Mouse (Mus musculus) ES-CJ7 (cell line): ENCODE data around the gene Klhl3.
"Not testable (repeated sequence)": the region's sequence is repeated elsewhere in the genome, so short reads cannot be mapped to it uniquely, and the experiment has no call there.

Source experiments
- DNase-seq: peaks from one replicate; pipeline ENCODE4 v3.0.0; 2011; ENCODE audit warnings: low read depth, low spot score

Gene Klhl3

DNA sequence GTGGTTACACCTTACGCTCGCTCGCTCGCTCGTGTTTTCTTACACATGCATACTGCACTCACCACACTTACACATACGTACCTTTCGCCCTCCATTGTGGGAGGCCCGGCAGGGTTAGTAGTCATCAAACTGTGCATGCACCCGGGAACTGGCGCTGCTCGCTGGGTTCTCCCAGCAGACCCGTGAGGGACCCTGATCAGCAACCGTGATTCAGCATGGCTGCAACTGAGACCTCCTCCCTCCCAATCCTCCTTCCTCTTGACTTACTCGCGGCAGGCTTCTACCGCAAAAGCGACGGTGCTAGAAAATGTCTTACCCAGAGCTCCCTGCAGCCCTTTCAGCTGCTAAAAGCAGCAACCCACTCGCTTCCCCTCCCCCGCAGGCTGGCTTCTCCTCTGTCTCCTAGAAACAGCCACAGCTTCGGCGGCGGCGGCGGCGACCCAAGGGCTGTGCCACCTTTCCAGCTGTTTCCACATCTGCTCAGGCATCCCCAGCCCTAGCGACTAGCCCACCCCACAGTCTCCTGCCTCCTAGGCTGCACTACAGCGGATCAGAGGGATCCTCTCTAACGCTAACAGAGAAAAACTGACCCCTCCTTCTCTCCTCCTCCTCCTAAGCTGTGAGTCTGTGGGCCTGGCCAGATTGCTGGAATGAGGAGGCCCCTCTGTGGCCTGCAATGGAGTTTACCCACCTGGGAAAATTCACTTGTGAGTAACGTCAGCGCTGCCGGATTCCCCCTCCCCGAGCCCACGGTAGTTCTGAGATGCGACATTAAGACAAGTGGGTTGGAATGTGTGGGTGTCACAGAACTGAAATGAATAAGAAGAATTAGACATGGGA, at the start of gene Klhl3:
TSS of gene Klhl3 (minus strand) at position 532 of the 840 bp plus-strand sequence.
- DNase-seq: peak; percentile 57

DNA sequence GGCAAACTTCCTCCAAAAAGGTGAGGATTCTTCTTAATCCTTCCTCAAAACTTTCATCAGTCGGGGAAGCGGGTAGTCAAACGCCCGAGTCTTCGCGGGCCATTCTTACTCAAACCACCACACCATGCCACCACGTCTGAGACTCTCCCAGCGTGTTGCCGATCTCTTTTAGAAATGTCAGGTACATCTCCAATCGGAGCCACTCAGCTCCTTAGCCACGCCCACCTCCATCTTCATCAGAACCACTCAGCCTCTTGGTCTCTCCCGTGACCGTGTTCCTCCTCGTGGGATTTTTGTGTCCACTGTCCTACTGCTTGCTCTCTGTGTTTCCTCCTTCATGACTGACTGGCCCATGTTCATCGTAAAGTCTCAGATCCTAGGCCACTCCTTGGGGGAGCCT, 47.4 kb upstream of the Klhl3 start:
- no peak for DNase-seq

DNA sequence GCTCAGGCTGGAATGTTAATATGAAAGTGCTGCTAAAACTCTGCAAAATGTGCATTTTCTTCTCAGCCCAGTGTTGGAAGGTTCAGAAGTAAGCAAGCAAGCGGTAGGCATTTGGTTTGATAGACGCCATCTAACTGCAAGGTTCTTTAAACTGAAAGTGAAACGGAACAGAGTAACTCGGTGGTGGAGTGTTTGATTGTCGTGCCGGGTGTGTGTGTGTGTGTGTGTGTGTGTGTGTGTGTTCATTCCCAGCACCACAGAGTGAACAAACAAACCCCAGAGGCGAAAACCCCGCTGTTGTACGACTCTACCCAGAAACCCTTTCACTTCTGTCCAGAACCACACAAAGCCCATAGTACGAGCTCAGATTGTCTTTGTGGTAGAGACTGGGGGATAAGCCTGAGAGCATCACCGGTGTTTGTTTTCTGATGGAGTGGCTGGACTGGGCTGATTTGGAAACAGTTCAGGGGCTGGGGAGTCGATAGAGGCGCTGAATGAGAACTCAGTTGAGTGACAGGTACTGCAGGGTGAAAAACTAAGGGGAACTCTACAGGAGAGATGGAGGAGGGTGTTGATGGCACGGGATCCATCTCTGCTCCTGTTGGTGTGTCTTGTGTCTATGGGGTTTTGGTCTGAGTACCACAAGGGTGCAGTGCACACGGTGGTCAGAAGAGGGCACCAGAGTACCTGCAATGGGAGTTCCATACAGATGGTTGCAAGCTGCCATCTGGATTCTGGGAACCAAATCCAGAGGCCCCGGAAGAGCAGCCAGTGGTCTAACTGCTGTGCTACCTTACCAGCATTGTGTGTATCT, 44.9 kb upstream of the Klhl3 start:
- DNase-seq: peak; percentile 96

DNA sequence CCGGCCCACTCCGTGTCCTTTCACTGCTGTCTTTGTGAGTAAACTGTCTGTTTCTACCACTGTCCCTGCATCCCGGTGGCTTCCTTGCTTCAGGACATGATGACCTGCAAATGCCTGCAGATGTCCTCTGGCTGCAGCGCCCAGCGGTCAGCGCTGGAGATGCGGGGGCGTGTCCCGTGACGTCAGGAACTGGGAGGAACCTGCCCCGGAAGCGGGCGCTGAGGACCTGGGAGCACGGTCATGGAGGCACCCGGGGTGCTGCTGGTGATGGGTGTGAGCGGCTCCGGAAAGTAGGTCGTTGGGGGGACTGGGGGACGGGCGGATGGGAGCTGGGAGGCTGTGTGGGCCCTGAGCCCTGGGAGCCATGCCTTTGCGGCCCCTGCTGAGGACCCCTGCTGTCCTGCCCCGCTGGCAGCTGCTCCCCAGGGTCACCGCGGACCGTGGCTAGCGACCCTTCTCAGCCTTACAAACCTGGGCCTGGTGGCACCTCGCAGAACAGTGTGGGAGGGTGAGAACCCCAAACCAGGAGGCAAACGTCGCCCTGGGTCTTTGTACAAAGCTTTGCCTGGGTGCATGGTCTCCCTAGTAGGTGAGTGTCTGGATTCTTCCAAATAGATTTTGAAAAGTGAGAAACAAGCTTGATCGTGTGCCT, 44.2 kb upstream of the Klhl3 start, which contains the start of gene Idnk:
TSS of gene Idnk (plus strand) at position 203 of the 652 bp plus-strand sequence.
- DNase-seq: peak; percentile 57

DNA sequence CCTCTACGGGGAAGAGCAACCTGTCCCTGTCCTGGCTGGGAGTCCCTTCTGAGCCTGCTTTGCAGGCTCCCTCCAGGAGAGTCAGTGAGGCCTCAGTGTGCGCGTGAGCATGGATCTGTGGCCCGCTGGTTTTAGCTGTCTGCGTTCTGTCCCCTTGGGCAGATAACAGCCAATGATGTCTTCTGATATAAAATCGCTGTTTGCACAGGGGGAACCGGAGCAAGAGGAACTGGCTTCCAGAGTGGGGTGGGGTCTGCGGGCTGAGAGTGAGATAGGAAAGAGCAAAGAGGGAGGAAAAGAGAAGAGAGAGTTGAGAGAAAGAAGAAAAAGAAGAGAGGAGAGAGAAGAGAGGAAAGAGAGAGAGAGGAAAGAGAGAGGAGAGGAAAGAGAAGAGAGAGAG, 43.6 kb upstream of the Klhl3 start:
- no peak for DNase-seq

DNA sequence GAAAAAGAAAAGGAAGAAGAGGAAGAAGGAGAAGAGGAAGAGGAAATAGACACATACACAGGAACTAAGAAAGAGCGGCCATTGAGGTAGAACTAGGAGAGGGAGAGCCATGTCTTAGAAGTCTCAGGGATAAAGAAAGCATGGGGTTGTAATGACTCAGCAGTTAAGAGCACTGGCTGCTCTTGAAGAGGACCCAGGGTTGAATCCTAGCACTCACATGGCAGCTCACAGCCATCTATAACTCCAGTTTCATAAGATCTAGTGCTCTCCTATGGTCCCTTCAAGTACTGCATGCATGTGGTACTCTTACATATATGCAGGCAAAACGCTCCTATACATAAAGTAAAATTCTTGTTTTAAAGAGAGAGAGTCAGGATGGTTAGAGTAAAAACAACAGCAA, 42.6 kb upstream of the Klhl3 start:
- DNase-seq: no peak

DNA sequence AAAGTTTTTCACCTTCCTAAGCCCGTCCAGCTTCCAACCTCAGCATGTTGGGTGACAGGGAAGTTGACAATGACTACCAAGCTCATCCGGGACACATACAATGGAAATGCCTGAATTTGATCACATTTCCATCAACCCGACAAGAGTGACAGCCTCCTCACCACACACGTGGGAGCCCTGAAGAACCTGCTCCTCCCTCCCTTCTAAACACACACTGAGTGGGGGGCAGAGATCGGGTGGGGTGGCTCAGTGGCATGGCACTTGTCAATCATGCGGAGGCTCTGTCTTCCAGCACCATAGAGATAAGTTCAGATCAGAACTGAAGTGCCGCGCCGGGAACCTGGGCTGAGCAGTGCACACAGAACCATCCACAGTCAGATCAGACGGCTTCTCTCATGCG, 37.0 kb upstream of the Klhl3 start:
- DNase-seq: no peak

DNA sequence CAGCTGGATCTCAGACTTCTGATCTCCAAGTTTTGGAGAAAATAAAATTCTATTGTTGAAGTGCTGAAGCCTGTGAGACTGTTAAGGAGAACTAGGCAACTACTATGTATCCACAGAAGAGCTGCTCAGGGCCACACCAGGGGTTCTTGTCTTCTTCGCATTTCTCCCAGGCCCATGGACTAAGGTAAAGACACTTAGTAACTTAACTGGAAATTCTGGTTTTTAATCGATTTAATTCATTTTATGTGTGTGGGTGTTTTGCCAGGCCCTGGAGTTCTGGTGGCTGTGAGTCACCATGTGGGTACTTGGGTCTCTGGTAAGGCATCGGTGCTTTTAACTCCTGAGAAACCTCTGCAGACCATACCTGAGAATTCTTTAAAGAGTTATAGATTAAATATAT, 36.2 kb upstream of the Klhl3 start:
- DNase-seq: no peak

DNA sequence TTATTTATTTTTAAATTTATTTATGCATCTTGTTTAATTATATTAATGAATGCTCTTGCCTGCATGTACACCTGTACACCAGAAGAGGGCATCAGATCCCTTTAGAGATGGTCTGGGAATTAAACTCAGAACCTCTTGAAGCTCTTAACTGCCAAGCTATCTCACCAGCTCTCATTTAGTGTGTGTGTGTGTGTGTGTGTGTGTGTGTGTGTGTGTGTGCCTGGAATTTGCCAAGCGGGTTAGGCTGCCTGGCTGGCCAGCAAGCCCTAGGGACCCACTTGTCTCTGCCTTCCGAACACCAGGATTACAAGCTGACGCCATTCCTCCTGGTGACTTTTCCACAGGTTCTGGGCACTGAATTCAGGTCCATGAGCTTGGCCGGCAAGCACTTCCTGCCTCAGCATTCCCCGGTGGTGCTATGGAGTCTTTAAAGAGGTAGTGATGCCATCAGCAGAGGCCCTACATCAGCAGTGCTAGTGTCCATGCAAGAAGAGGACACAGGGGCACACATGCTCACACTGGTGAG, 35.7 kb upstream of the Klhl3 start:
- DNase-seq: peak; percentile 51

DNA sequence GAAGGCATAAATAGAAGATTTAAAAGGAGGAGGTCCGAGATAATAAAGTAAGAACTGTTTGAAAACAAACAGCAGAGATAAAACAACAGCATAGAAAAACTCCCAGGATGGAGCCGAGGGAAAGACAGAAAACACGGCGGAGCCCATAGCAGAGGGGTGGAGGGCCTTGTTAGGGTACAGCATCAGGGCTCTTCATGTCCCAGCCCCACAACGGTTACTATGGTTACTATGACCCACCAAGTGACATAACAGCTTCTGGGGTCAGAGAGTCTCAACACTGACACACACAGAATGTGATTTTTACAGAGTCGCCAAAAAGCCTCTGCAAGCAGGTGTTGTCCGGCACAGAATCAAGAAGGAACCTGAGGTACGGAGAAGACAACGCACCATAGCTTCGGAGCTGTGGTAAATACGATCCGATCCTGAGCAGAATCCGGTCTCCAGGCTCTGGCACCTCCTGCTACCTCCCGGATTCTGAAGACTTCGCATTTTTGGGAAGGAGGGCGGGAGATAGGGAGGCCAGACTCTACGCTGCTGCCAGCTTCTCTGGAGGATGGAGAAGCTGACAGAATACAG, 35.0 kb upstream of the Klhl3 start:
- peak; percentile 84 for DNase-seq

DNA sequence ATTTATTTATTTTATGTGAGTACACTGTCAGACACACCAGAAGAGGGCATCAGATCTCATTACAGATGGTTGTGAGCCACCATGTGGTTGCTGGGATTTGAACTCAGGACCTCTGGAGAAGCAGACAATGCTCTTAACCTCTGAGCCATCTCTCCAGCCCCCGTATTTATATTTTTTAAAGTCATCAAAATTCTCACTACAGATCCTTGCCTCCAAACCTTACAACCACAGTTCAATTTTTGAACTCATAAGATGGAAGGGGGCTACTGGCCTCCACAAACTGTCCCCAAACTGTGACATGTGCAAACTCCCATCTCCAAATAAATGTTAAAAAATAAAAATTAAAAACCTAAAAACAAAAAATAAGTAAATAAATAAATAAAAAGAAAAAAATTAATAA, 34.4 kb upstream of the Klhl3 start:
- DNase-seq: no peak

DNA sequence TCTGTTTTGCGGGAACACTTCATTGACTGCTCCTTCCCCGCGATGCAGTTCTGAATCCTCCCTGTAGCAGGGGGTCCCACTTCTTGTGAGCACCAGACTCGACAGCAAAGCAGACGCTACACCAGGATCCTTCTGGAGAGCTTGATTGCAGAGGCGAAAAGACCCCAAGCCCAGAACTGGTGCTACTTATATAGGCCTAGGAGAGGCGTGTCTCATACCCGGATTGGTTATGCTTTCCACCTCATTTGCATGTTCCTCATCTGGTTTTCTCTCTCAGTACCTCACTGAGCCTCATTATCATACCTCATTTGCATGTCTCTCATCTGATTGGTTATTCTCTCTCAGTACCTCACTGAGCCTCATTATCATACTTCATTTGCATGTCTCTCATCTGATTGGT, 33.2 kb upstream of the Klhl3 start:
- not testable (repeated sequence) for DNase-seq

DNA sequence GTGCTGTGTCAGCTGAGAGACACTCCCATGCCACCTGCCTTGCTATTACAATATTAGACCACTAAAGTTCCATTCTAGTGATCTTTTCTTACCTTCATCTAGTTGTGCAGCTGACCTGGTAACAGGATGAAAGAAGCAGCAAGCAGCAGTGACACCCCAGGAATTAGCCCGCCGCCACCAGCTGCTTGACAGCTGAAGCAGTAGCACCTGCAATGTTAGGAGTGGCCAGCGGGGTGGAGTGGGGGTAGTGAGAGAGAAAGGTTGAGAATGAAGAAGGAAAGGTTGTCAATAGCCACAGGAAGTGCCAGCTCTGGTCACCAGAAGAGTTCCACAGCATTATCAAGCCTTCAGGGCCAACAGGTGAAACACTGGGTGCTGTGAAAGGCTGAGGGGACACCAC, 18.3 kb upstream of the Klhl3 start:
- DNase-seq: peak; percentile 43

DNA sequence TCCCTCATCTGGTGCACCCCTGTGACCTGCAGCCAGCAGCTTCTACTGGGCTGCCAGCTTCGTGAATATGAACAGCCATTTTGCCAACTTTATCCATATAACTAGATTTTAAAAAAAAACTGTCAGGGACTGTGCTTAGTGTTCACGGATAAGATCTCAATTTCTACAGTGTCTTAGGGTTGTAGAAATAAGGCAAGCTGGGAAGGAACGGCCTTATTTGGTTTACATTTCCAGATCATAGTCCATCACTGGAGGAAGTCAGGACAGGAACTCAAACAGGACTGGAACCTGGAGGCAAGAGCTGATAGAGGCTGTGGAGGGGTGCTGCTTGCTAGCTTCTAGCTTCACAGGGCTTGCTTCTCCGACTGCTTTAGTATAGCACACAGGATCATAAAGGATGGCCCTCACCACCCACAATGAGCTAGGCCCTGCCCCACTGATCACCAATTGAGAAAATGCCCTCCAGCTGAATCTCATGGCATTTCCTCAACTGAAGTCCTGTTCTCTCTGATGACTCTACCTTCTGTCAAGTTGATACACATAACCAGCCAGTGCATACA, 16.4 kb upstream of the Klhl3 start:
- DNase-seq: peak; percentile 29

DNA sequence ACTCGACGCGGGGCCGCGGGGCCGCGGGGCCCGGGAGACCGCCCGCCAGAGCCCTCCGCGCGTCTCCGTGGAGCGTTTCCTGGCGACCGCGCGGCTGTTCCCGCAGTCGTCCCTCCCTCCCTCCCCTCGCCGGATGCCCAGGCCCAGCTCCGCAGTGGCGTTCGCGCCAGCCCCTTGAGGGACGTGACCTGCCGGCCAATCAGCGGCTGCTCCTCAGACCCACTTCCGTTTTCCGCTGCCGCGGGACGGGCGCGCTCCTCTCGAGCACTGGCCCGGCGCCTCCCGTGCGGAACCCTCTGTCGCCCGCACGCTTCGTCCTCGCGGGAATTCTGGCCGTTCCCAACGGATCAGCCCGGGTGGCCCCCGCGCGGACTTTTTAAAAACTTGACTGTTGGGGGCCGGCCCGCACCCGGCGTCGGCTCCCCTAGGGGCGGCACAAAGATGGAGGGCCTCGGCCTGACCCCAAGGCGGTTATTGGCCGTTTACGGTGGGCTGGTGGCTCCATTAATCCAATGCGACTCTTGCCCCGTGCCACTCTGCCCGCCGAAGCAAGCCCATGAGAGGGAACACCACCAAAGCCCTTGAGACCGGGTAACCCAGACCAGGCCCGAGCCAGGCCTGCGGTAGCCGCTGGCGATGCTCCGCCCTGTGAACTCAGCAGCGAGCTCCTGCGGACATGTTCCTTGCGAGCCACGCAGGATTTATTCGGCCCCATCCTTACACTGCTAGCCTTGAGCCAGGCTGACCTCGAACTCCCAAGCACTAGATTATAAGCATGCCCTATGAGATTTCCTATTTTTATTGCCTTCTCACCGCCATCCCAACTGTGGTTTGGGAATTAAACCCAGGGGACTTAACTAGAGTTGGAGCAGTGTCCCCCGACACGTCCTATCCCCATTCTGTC, 15.6 kb upstream of the Klhl3 start:
- peak; percentile 95 for DNase-seq

DNA sequence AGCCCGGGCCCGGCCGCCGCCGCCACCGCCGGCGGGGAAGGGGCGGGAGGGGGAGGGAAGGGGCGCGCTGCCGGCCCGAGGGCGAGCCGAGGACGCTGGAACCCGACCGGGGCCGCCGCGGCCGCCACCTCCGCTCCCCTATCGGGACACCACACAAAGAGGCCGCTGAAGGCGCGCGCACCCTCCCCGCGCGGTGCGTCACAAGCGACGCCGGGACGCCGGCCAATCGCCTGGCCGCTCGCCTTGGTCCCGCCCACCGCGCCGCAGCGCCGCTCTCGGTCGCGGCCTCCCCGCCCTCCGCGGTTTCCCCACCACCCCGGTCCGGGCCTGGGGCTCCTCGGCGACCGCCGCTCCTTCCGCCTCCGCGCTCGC, 15.0 kb upstream of the Klhl3 start, which contains the start of gene Hnrnpa0:
TSS of gene Hnrnpa0 (minus strand) at position 161 of the 372 bp plus-strand sequence.
- DNase-seq: peak; percentile 92

DNA sequence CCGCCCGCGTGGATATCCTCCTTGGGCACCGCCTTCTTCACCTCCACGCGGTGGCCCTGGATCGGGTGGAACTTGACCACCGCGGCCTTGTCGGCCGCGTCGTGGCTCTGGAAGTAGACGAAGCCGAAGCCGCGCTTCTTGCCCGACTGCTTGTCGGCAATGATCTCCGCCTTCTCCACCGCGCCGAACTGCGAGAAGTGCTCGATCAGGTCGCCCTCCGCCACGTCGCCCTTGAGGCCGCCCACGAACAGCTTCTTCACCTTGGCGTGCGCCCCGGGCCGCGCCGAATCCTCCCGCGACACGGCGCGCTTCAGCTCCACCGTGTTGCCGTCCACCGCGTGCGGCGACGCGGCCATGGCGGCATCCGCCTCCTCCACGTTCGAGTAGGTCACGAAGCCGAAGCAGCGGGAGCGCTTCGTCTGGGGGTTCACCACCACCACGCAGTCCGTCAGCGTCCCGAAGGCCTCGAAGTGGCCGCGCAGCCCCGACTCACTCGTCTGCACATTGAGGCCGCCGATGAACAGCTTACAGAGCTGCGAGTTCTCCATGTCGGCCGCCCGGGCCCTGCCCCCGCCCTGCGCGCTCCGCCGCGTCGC, 14.5 kb upstream of the Klhl3 start:
- DNase-seq: peak; percentile 33

DNA sequence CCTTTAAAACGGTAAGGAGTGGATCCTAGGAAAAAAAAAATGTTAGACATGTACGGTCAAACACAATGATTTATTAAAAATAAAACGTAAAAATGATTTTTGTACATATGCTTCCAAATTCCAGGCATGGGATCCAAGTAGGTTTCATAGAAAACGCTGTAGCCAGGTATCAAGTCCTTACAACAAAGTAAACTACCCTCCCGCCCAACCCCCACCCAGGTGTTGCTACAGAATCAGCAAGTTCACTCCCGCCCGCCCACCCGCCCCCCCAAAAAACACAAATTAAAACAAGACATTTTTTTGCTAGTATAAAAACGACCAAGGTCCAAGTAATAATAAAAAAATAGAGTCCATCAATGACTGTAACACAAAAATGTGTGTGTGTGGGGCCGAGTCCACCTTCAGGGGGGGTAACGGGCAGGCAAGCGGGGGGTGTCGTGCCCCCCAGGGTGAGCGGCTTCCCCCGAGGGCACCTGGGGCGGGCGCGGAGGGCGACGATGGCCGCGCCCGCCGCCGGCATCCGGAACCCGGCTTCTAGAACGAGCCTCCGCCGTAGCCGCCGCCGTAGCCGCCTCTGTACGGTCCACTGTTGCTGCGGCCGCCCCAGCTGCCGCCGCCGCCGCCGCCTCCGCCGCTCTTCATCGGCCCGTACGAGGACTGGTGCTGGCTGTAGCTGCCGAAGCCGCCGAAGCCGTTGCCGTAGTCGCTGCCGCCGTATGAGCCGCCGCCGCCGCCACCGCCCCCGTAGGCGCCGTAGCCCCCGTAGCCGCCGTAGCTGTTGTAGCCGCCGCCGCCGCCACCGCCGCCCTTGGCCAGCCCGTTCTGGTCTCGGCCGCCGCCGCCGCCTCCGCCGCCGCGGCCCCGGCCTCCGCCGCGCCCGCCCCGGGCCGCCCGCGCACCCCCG, 13.7 kb upstream of the Klhl3 start:
- DNase-seq: peak; percentile 34

DNA sequence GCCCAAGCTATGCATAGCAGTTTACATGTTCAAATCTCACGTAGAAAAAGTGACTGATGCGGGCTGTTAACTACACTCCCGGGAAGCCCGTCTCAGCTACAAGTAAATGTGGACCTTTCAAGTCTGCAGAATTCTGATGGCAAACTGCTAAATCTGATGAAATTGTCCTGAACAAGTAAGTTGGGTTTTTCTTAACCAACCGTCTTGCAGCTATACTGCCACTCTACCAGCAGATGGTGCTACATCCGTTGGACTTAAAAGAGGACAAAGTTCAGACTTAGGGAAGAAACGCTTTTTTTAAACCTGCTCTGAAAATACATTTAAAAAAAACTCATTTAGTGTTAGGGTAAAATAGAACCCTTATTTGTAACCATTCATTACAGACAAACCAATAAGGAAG, 12.7 kb upstream of the Klhl3 start:
- peak; percentile 87 for DNase-seq
